Mouse (Mus musculus) MEL (cell line): ENCODE measurements around the gene Il1rapl1. TPM values are rescaled to one million over a fixed set of nuclear protein-coding genes. Genes with fewer than 3 reads are reported as not detected.

ENCODE experiments used
- DNase-seq: peaks from one replicate; pipeline ENCODE4 v3.0.0; 2011; ENCODE audit warnings: low read depth, low spot score
- H3K27ac ChIP-seq: 2 replicates; pipeline ENCODE4 v1.5.1; 2012; ENCODE audit warnings: low read depth, mild to moderate bottlenecking, control low read depth, low read length, moderate library complexity; ENCODE audit not compliant: control insufficient read depth
- H3K27me3 ChIP-seq, 2 experiments: fragments of 150-350 bp in 1 of 2; sonication (generic) in 1 of 2; 2 replicates each; pipeline ENCODE4 v1.6.1; 2012; ENCODE audit warnings: low read length in 2 of 2, mild to moderate bottlenecking in 2 of 2, improper control_type of control experiment in 1 of 2, moderate library complexity in 1 of 2; ENCODE audit not compliant: insufficient read depth in 2 of 2, control insufficient read depth in 1 of 2
- H3K36me3 ChIP-seq, 2 experiments: 2 replicates each; pipeline ENCODE4 v1.6.1; 2012 to 2014; ENCODE audit warnings: low read length in 2 of 2, improper control_type of control experiment in 1 of 2, inconsistent platforms in 1 of 2, mild to moderate bottlenecking in 1 of 2; ENCODE audit not compliant: insufficient read depth in 2 of 2, control insufficient read depth in 1 of 2
- H3K4me1 ChIP-seq, 2 experiments: fragments of 150-350 bp in 1 of 2; sonication (generic) in 1 of 2; 2 replicates each; pipeline ENCODE4 v1.6.1; 2012; ENCODE audit warnings: low read length in 2 of 2, improper control_type of control experiment in 1 of 2, mild to moderate bottlenecking in 1 of 2; ENCODE audit not compliant: insufficient read depth in 2 of 2, control insufficient read depth in 1 of 2
- H3K4me3 ChIP-seq, 2 experiments: fragments of 150-350 bp in 1 of 2; sonication (generic) in 1 of 2; 2 replicates each; pipeline ENCODE4 v1.5.1; 2012; ENCODE audit warnings: low read depth in 2 of 2, low read length in 2 of 2, mild to moderate bottlenecking in 2 of 2, moderate library complexity in 2 of 2, control low read depth in 1 of 2, improper control_type of control experiment in 1 of 2; ENCODE audit not compliant: control insufficient read depth in 1 of 2, insufficient read depth in 1 of 2
- H3K79me2 ChIP-seq: 2 replicates; pipeline ENCODE4 v1.6.1; 2012; ENCODE audit warnings: mild to moderate bottlenecking, low read length, moderate library complexity; ENCODE audit not compliant: control insufficient read depth, poor library complexity, insufficient read depth
- H3K9ac ChIP-seq: 2 replicates; pipeline ENCODE4 v1.6.1; 2012; ENCODE audit warnings: low read depth, mild to moderate bottlenecking, control low read depth, low read length, moderate library complexity; ENCODE audit not compliant: control insufficient read depth, poor library complexity, severe bottlenecking
- H3K9me3 ChIP-seq: fragments of 150-350 bp; sonication (generic); replicated peaks from 2 replicates; pipeline ENCODE4 v1.6.1; 2012; ENCODE audit warnings: mild to moderate bottlenecking, low read length, improper control_type of control experiment, moderate library complexity; ENCODE audit not compliant: insufficient read depth
- BHLHE40 ChIP-seq: IDR thresholded peaks from 2 replicates; pipeline ENCODE4 v1.6.1; 2012; ENCODE audit warnings: low read depth, mild to moderate bottlenecking, inconsistent platforms, low read length, improper control_type of control experiment, borderline replicate concordance
- CHD1 ChIP-seq: IDR thresholded peaks from 2 replicates; pipeline ENCODE4 v1.6.1; 2012; ENCODE audit warnings: low read depth, mild to moderate bottlenecking, inconsistent platforms, low read length, improper control_type of control experiment
- CHD2 ChIP-seq: IDR thresholded peaks from 2 replicates; pipeline ENCODE4 v1.6.1; 2011; ENCODE audit warnings: low read length, improper control_type of control experiment
- CTCF ChIP-seq, 3 experiments: IDR thresholded peaks in 2 of 3; conservative IDR thresholded peaks in 1 of 3; 2 replicates each; pipeline ENCODE4 v1.5.1; 2011 to 2012; ENCODE audit warnings: low read length in 3 of 3, low read depth in 2 of 3, mild to moderate bottlenecking in 2 of 3, improper control_type of control experiment in 1 of 3, inconsistent platforms in 1 of 3, mixed read lengths in 1 of 3, moderate library complexity in 1 of 3; ENCODE audit not compliant: control insufficient read depth in 1 of 3, insufficient read depth in 1 of 3, poor library complexity in 1 of 3, severe bottlenecking in 1 of 3
- E2F4 ChIP-seq: IDR thresholded peaks from 2 replicates; pipeline ENCODE4 v1.6.1; 2011; ENCODE audit warnings: low read depth, low read length, improper control_type of control experiment, borderline replicate concordance
- EP300 ChIP-seq, 2 experiments: IDR thresholded peaks; 2 replicates each; pipeline ENCODE4 v1.6.1; 2011; ENCODE audit warnings: improper control_type of control experiment in 2 of 2, low read length in 2 of 2, low read depth in 1 of 2, mild to moderate bottlenecking in 1 of 2
- ETS1 ChIP-seq: IDR thresholded peaks from 2 replicates; pipeline ENCODE4 v1.6.1; 2012; ENCODE audit warnings: low read depth, mild to moderate bottlenecking, inconsistent platforms, low read length, improper control_type of control experiment, moderate library complexity
- GABPA ChIP-seq: IDR thresholded peaks from 2 replicates; pipeline ENCODE4 v1.6.1; 2012; ENCODE audit warnings: low read depth, mild to moderate bottlenecking, inconsistent platforms, low read length, improper control_type of control experiment, moderate library complexity
- JUND ChIP-seq: IDR thresholded peaks from 2 replicates; pipeline ENCODE4 v1.6.1; 2011; ENCODE audit warnings: low read depth, mild to moderate bottlenecking, improper control_type of control experiment, low read length
- MAFK ChIP-seq: IDR thresholded peaks from 2 replicates; pipeline ENCODE4 v1.6.1; 2011; ENCODE audit warnings: low read depth, mild to moderate bottlenecking, low read length, improper control_type of control experiment, borderline replicate concordance
- MAX ChIP-seq: IDR thresholded peaks from 2 replicates; pipeline ENCODE4 v1.6.1; 2011; ENCODE audit warnings: low read length, improper control_type of control experiment
- MEF2A ChIP-seq: IDR thresholded peaks from 2 replicates; pipeline ENCODE4 v1.6.1; 2014; ENCODE audit warnings: low read depth, mild to moderate bottlenecking, inconsistent platforms, low read length, improper control_type of control experiment; ENCODE audit not compliant: poor library complexity, insufficient replicate concordance, severe bottlenecking; ENCODE audit errors: extremely low read depth
- MXI1 ChIP-seq: IDR thresholded peaks from 2 replicates; pipeline ENCODE4 v1.6.1; 2011; ENCODE audit warnings: mild to moderate bottlenecking, low read depth, low read length, improper control_type of control experiment
- MYB ChIP-seq: IDR thresholded peaks from 2 replicates; pipeline ENCODE4 v1.6.1; 2011; ENCODE audit warnings: mild to moderate bottlenecking, low read depth, low read length, improper control_type of control experiment
- NELFE ChIP-seq: IDR thresholded peaks from 2 replicates; pipeline ENCODE4 v1.6.1; 2011; ENCODE audit warnings: low read depth, low read length, improper control_type of control experiment
- NRF1 ChIP-seq: IDR thresholded peaks from 2 replicates; pipeline ENCODE4 v1.6.1; 2014; ENCODE audit warnings: low read depth, mild to moderate bottlenecking, inconsistent platforms, low read length, improper control_type of control experiment, moderate library complexity; ENCODE audit not compliant: poor library complexity, insufficient read depth, severe bottlenecking
- POLR2A ChIP-seq, 2 experiments: IDR thresholded peaks; 2 replicates each; pipeline ENCODE4 v1.6.1; 2011 to 2012; ENCODE audit warnings: low read length in 2 of 2, mild to moderate bottlenecking in 2 of 2, control low read depth in 1 of 2, improper control_type of control experiment in 1 of 2, low read depth in 1 of 2, moderate library complexity in 1 of 2; ENCODE audit not compliant: control insufficient read depth in 1 of 2, insufficient read depth in 1 of 2, poor library complexity in 1 of 2
- POLR2AphosphoS2 ChIP-seq: IDR thresholded peaks from 2 replicates; pipeline ENCODE4 v1.6.1; 2011; ENCODE audit warnings: low read length, improper control_type of control experiment
- POLR2AphosphoS5 ChIP-seq: IDR thresholded peaks from 2 replicates; pipeline ENCODE4 v1.6.1; 2012; ENCODE audit warnings: low read depth, borderline replicate concordance, mild to moderate bottlenecking, inconsistent platforms, low read length, moderate library complexity, mixed read lengths
- RAD21 ChIP-seq: IDR thresholded peaks from 2 replicates; pipeline ENCODE4 v1.6.1; 2011; ENCODE audit warnings: mild to moderate bottlenecking, low read depth, low read length, improper control_type of control experiment
- RCOR1 ChIP-seq: IDR thresholded peaks from 2 replicates; pipeline ENCODE4 v1.6.1; 2012; ENCODE audit warnings: low read depth, mild to moderate bottlenecking, inconsistent platforms, low read length, improper control_type of control experiment
- SIN3A ChIP-seq: IDR thresholded peaks from 2 replicates; pipeline ENCODE4 v1.6.1; 2012; ENCODE audit warnings: low read length, improper control_type of control experiment, inconsistent platforms
- UBTF ChIP-seq: IDR thresholded peaks from 2 replicates; pipeline ENCODE4 v1.6.1; 2012; ENCODE audit warnings: low read depth, mild to moderate bottlenecking, inconsistent platforms, low read length, improper control_type of control experiment, moderate library complexity, borderline replicate concordance; ENCODE audit not compliant: insufficient read depth
- USF1 ChIP-seq: IDR thresholded peaks from 2 replicates; pipeline ENCODE4 v1.6.1; 2014; ENCODE audit warnings: low read depth, mild to moderate bottlenecking, inconsistent platforms, low read length, improper control_type of control experiment, moderate library complexity
- ZC3H11A ChIP-seq: IDR thresholded peaks from 2 replicates; pipeline ENCODE4 v1.6.1; 2012; ENCODE audit warnings: low read depth, mild to moderate bottlenecking, inconsistent platforms, low read length, improper control_type of control experiment
- ZMIZ1 ChIP-seq: IDR thresholded peaks from 2 replicates; pipeline ENCODE4 v1.6.1; 2012; ENCODE audit warnings: low read depth, mild to moderate bottlenecking, inconsistent platforms, low read length, improper control_type of control experiment, moderate library complexity
- polyA plus RNA-seq, 2 experiments: library from polyadenylated mRNA; stranded (reverse) in 1 of 2; unstranded in 1 of 2; fragments of >175 nt in 1 of 2; fragments of >200 nt in 1 of 2; gene quantifications; 2 replicates each; pipeline versions ENCODE4 v1.2.1 to v1.2.4; 2012; ENCODE audit warnings: low replicate concordance in 2 of 2, low read depth in 1 of 2; ENCODE audit not compliant: insufficient read length in 2 of 2, insufficient read depth in 1 of 2, missing spikeins in 1 of 2
- total RNA-seq: library from RNA; depleted of rRNA; stranded (reverse); fragments of 300-350 nt; gene quantifications from 2 replicates; pipeline ENCODE4 v1.2.3, GENCODE M21; 2012

Il1rapl1 gene
- total and polyA plus RNA-seq, 3 experiments: not detected

DNA sequence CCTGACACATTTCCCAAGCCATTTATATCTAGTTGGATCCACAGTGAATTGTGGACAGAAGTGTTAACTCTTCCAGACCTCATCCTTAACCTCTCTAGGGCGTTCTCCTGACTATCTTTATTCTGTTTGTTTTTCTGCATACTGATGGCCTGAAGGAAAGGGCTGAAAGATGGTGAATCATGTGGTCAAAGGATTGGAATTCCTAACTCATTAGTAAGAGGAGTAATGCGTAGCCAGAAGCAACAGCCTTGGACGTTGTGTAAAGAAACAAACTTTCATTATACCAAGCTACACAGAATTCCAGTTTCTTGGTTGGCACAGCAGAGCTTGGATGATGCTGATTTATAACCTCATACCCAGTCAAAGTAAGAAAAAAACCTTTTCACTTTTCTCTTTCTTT lies 10.2 kb upstream of the Il1rapl1 start:
- Histone ChIP-seq H3K27me3 (no peaks in the 10 kb centered on the region), H3K4me1 (no peaks in the 10 kb centered on the region), H3K79me2 (no peaks in the 10 kb centered on the region), H3K27ac (no peak overlapping the region), H3K4me3 (no peak overlapping the region), H3K9ac (no peak overlapping the region), H3K36me3 (no peaks in the 10 kb centered on the region), H3K9me3 (no peaks in the 10 kb centered on the region)
- no peak for TF ChIP-seq MEF2A
- TF ChIP-seq MYB: no peak
- no peak for DNase-seq

DNA sequence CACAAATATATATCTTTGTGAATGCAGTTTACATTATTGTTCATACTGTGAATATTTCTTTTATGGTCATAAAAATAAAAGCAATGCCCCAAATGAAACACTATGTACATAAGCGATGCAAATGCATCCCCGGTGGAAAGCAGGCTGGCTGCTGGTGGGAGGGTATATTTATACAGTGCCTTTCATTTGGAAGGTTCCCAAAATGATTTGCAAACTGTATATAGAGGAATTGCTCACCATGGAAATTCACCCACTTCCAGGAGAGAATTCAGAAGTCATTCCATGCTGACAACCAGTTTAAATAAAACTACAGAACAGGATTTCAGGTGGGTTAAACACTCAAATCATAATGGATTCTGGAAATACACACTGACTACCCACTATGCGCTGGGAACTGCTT lies 4.6 kb upstream of the Il1rapl1 start:
- Histone ChIP-seq H3K4me3 (no peak overlapping the region), H3K4me1 (no peaks in the 10 kb centered on the region), H3K9me3 (no peaks in the 10 kb centered on the region), H3K27ac (no peak overlapping the region), H3K79me2 (no peaks in the 10 kb centered on the region), H3K36me3 (no peaks in the 10 kb centered on the region), H3K9ac (no peak overlapping the region), H3K27me3 (no peaks in the 10 kb centered on the region)
- DNase-seq: no peak
- TF ChIP-seq NRF1 (no peak), MAX (no peak), MXI1 (no peak), NELFE (no peak), RCOR1 (no peak), CHD1 (no peak), EP300 (IDR thresholded peaks at IDR 0.05; ENCODE audit: low read depth in 1 of 2, low read length in 2 of 2) (no peak), USF1 (no peak), MEF2A (no peak), UBTF (no peak), GABPA (no peak), JUND (no peak), ZMIZ1 (no peak), SIN3A (no peak), ETS1 (no peak)

DNA sequence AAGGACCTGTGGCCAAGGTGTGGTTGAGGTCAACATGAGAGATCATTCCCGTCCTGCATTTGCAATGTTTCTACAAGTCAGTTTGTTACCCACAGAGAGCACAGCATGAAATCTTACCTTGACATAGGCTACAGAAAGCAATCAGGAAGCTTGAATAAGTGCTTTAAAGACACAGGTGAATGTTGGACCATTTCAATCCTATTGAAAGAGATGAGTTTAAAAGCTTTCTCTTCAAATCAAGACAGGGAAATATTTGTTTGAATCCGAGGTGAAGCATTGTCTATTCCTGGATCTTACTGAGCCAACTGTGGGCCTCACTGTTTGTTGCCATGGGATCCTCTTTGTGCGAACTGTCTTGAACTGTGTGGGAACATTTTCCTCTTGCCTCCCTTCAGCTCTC lies 2.4 kb upstream of the Il1rapl1 start:
- Histone ChIP-seq H3K36me3 (no peaks in the 10 kb centered on the region), H3K9me3 (no peaks in the 10 kb centered on the region), H3K4me3 (no peak overlapping the region), H3K4me1 (no peaks in the 10 kb centered on the region), H3K27me3 (no peaks in the 10 kb centered on the region), H3K79me2 (no peaks in the 10 kb centered on the region), H3K9ac (no peak overlapping the region), H3K27ac (no peak overlapping the region)
- no peak for DNase-seq
- TF ChIP-seq ZC3H11A: no peak
- TF ChIP-seq POLR2AphosphoS2: no peak
- TF ChIP-seq CTCF (IDR thresholded peaks at IDR 0.05 in 2 of 3, conservative IDR thresholded peaks at IDR 0.05 in 1 of 3; ENCODE audit: control insufficient read depth in 1 of 3, insufficient read depth in 1 of 3, low read depth in 2 of 3, low read length in 3 of 3, poor library complexity in 1 of 3, severe bottlenecking in 1 of 3): no peak
- TF ChIP-seq RAD21: no peak
- no peak for TF ChIP-seq MAFK
- TF ChIP-seq E2F4: no peak
- TF ChIP-seq JUND: no peak
- no peak for TF ChIP-seq MEF2A
- no peak for TF ChIP-seq CHD2
- TF ChIP-seq POLR2A (IDR thresholded peaks at IDR 0.05; ENCODE audit: control insufficient read depth in 1 of 2, insufficient read depth in 1 of 2, low read depth in 1 of 2, low read length in 2 of 2, poor library complexity in 1 of 2): no peak
- no peak for TF ChIP-seq BHLHE40
- no peak for TF ChIP-seq USF1
- TF ChIP-seq POLR2AphosphoS5: no peak
